Mouse (Mus musculus) ES-Bruce4 (cell line): Measurements from ENCODE around the gene Srarp.

Experiments
- CTCF ChIP-seq: IDR thresholded peaks from one replicate; pipeline ENCODE4 v1.8.1; 2011; ENCODE audit warnings: low read depth, low read length
- EP300 ChIP-seq: IDR thresholded peaks from 2 replicates; pipeline ENCODE4 v1.6.1; 2011; ENCODE audit warnings: low read depth, low read length; ENCODE audit not compliant: insufficient read depth
- POLR2A ChIP-seq: IDR thresholded peaks from one replicate; pipeline ENCODE4 v1.8.1; 2011; ENCODE audit warnings: low read length; ENCODE audit not compliant: insufficient read depth

DNA sequence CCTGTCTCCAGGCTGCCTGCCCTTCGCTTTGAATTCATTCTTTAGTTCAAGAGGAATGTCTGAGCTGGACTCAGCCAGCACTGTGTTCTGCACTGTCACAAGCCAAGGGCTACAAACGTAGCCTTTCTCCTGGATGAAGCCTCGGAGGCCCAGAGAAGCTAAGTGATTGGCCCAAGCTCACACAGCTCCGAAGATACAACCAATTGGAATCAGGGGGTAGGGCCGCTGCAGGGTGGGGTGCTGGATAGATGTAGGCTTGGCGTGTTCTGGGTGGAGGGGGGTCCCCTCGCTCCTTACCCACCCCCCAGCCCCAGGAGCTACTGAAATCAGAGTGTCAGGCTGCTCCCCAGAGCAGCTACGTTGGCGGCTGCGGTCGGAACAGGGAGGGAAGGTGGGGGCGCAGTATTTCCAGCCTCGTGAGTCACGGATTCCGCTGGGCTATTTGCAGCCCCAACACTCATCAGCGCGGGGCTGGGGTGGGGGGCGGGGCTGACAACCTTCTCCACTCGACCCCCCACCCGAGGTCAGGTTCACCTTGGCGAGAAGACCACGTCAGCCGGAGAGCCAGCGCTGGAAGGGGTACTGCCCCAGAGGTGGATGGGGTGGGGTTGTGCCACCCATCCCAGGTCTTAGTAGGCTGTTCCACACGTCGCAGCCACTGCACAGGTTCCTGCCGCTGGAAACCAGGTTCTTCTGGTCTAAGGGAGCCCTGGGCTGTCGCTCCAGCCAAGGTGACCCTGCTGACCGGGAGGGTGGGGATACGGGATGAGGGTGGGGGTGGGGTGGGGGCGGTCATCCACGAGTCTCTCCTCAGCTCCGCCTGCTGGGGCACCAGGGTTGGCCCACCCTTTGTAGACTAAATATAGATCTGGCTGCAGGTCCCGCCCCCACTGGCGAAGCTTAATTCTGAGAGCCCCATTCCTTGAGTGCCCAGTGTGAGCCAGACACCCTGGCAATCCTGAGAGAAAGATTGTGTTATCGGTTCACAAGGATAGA lies 10.1 kb downstream of the Srarp start:
- no peak for TF ChIP-seq CTCF
- no peak for TF ChIP-seq POLR2A
- peak; percentile 77; the same call in 1 of the 2 replicates for TF ChIP-seq EP300
